Mouse (Mus musculus): Measurements from ENCODE around the gene Cacng7.
"Not testable (repeated sequence)": the region's sequence is repeated elsewhere in the genome, so short reads cannot be mapped to it uniquely, and the experiment has no call there.

Cacng7 gene

GRCm38 (mm10) chr7:3389444-3390412, 57.0 kb downstream of the Cacng7 start:
- DNase-seq (ENCODE audit: low read depth, low spot score): peak; percentile 57

- DNase-seq (ENCODE audit: low read depth, low spot score): no peak
These were observed 57.8 kb downstream of the Cacng7 start, which contains the start of gene Cacng8 for GRCm38 (mm10) chr7:3390413-3391080. Cacng8 (plus strand) TSS chr7:3390683.

DNA sequence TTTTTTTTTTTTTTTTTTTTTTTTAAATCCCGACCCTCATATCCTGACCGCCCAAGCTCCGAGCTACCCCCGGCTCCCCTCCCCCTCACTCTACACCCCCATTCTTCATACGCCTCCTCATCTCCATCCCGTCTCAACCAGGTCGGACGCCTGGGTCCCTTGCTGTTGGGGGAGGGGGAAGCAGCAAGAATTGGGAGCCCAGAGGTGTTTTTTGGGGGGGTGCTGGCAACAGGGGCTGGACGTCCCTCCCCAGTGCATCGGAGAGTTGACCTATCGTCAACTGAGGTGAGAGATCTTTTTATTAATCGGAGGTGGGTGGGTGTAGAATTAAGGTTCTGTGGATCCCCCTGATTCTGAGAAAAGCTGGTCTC, 58.3 kb downstream of the Cacng7 start:
- DNase-seq (ENCODE audit: low read depth, low spot score): no peak

DNA sequence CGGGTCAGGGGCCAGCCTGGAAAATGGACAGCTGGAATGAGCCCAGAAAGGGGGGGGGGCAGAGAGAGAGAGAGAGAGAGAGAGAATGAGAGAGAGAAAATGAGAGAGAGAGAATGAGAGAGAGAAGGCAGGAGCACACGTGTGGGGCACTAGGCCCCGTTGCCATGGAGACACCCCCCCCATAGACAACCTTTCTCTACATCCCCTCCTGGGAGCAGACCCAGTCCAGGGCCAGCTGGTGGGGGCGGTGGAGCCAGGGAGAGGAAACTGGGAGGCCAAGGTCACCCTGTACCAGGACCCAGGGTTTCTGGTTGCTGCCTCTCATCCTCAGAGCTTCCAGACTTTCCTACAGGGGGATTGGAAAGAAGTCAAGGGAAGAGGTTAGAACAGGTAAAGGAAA, 59.1 kb downstream of the Cacng7 start:
- no peak for DNase-seq (ENCODE audit: low read depth, low spot score)

DNA sequence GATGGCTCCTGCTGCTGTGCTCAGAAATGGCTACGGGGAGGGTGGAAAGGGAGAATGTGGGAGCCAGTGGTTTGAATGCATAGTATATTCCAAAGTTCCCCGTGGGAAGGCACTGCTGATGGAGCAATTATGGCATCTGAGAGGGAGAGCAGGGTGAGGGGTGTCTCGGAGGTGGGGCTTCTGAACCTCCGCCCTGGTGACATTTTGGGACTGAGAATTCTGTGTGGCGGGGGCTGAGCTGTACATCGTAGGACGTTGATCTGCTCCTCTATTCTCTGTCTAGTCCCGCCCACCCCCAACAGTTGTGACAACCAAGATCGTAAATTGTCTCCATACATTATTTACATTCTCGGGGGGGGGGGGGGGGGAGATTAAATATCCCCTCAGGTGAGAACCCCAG, 64.6 kb downstream of the Cacng7 start:
- no peak for DNase-seq (ENCODE audit: low read depth, low spot score)

GRCm38 (mm10) chr7:3397797-3398196, 65.0 kb downstream of the Cacng7 start:
- DNase-seq (ENCODE audit: low read depth, low spot score): no peak

DNA sequence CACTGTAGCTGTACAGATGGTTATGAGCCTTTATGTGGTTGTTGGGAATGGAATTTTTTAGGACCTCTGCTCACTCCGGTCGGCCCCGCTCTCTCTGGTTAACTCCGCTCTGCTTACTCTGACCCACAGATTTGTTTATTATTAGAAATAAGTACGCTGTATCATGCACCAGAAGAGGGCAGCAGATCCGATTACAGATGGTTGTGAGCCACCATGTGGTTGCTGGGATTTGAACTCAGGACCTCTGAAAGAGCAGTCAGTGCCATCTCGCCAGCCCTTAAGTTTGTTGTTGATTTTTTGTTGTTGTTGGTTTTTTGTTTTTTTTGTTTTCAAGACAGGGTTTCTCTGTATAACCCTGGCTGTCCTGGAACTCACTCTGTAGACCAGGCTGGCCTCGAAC, 65.6 kb downstream of the Cacng7 start:
- not testable (repeated sequence) for DNase-seq (ENCODE audit: low read depth, low spot score)

GRCm38 (mm10) chr7:3399937-3400336, 67.2 kb downstream of the Cacng7 start:
- DNase-seq (ENCODE audit: low read depth, low spot score): no peak

- no peak for DNase-seq (ENCODE audit: low read depth, low spot score)
These were observed 77.2 kb downstream of the Cacng7 start for GRCm38 (mm10) chr7:3409729-3410520.

- peak; percentile 99 for DNase-seq (ENCODE audit: low read depth, low spot score)
These were observed 78.6 kb downstream of the Cacng7 start for GRCm38 (mm10) chr7:3411160-3411941.

- DNase-seq (ENCODE audit: low read depth, low spot score): peak; percentile 71
These were observed 79.3 kb downstream of the Cacng7 start for GRCm38 (mm10) chr7:3412036-3412435.

DNA sequence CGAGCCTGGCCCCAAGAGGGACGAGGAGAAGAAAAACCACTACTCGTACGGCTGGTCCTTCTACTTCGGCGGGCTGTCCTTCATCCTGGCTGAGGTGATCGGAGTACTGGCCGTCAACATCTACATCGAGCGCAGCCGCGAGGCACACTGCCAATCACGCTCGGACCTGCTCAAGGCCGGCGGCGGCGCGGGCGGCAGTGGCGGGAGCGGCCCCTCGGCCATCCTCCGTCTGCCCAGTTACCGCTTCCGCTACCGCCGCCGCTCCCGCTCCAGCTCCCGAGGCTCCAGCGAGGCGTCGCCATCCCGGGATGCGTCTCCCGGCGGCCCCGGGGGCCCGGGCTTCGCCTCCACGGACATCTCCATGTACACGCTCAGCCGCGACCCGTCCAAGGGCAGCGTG, 82.1 kb downstream of the Cacng7 start:
- DNase-seq (ENCODE audit: low read depth, low spot score): no peak

GRCm38 (mm10) chr7:3415378-3415777, 82.6 kb downstream of the Cacng7 start:
- no peak for DNase-seq (ENCODE audit: low read depth, low spot score)

All from ES-CJ7 (cell line).